Mouse (Mus musculus) adrenal gland, postnatal 14 days (tissue): ENCODE results near the gene Sertad2. TPM values are rescaled to one million over a fixed set of nuclear protein-coding genes. Genes with fewer than 3 reads are reported as not detected.
A peak's percentile ranks its signal among the peaks of the same experiment; 100 is the strongest.

Source experiments
- DNase-seq: peaks from one replicate; pipeline ENCODE4 v3.0.0; 2021; ENCODE audit warnings: mixed read lengths
- total RNA-seq: library from RNA; stranded (reverse); gene quantifications from 2 replicates; pipeline ENCODE4 v1.2.3, GENCODE M21; 2021

The Sertad2 gene
- total RNA-seq, 1 experiment from 2014 or later: 15.7 TPM

DNA sequence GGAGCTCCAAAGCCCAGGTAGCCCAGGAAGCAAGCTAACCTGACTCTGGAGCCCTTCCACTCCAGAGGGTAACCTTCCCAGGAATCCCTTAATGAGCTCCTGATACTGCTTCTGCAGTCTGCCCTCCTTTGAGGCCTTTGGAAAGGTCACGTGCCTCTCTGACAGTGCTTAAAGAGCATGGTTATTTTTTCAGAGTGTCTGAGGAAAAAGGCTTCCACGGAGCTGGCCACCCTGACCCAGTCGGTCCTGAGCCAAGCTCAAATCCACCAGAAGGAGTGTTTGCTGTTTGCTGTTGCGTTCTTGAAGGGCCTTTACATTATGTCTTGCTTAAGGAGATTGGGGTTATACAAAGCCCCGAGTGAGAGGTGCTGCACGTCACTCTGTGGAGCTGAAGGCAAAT, 101.8 kb downstream of the Sertad2 start:
- no peak for DNase-seq

DNA sequence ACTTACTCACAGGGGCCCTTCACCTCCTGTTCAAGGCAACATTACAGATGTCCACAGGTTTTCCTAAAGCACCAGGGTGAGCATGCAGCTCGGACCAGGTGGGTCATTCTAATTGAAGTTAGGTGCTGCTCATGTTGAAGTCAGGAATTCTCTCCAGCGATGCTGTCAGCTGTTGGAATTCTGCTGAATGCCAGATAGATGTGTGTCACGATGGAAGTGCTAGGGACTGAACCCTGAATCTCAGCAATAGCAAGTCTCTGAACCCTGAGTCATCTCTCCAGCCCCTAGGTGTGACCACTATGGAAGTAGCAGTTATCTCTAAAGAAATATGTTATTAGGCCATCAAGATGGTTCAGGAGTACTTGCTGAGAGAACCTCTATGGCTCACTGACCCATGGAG, 102.5 kb downstream of the Sertad2 start:
- no peak for DNase-seq

DNA sequence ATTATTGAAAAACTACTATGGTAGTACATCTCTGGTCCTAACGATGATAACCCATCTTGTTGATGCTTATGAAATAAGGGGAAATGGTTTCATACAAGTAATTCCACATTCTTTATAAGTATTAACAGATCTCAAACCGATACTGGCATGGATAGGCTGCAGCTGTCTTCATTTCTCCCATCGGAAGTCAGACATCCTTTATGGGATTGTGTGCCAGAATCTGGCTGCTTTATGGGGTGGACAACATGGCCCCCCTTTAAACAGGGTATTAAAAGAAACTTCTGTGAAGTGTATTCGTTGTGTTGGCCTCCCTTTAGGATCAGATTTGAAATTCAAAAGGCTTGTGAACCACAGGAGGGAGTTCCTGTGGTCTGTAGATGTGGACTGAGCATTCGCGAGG, 103.1 kb downstream of the Sertad2 start:
- no peak for DNase-seq

DNA sequence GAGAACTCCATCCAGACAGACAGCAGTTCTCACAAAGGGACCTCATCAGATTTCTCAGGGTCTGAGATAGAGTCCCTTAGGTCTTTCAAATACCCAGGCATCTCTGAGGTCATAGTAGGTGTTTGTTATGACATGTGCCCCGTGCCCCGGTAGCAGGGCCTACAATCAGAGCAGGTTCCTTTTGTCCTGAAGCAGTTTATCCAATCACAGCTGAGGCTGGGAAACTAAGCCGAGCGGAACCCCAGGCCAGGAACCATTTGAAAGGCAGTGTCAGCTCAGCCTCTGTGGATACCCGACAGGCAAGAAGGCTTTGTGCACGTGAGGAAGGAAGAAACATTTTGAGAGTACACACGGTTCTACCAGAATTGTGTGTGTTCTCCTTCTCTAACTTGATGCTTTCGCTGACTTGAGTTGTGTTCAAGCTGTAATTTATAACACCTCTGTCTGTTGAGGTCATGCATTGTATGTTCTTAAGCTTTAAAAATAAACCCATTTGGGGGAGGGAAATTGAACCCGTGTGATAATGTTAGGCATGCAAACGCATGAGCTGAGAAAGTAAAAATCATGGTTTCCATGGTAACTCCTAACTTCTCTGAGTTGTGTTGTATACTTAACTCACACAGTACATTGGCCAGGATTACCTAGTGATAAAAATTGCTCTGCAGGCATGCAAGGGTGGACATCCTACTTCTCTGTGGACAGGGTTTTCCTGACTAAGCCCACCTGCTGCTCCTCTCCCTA, 104.1 kb downstream of the Sertad2 start:
- DNase-seq: no peak

DNA sequence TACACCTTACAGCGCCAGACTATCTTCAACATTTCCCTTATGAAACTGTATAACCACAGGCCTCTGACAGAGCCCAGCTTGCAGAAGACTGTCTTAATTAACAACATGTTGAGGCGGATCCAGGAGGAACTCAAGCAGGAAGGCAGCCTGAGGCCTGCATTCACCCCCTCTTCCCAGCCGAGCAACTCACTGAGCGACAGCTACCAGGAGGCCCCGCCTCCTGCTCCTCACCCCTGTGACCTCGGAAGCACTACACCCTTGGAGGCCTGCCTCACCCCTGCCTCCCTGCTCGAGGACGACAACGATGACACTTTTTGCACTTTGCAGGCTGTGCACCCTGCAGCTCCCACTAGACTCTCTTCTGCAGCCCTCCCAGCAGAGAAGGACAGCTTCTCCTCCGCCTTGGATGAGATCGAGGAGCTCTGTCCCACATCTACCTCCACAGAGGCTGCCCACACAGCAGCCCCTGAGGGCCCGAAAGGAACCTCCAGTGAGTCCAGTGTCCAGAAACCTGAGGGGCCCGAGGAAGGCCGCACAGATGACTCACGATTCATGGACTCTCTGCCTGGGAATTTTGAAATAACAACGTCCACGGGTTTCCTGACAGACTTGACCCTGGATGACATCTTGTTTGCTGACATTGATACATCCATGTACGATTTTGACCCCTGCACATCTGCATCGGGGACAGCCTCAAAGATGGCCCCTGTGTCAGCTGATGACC, 105.0 kb downstream of the Sertad2 start:
- DNase-seq: peak; percentile 73

DNA sequence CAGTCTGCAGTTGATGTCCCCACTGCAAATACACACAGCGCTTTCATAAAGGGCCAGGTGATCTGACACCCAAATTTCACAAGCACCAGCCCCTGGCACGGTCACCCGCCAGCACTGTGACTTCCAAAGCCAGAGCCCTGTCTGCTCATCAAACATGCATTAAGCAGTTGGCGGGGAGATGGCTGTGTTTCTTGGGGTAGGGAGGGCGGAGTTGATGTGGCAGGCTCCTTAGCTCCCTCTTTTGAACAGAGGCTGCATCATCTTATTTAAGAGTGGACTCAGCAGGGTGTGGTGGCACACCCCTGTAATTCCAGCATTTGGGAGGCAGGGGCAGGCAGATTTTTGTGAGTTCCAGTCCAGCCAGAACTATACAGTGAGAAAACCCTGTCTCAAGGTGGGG, 106.4 kb downstream of the Sertad2 start:
- no peak for DNase-seq

DNA sequence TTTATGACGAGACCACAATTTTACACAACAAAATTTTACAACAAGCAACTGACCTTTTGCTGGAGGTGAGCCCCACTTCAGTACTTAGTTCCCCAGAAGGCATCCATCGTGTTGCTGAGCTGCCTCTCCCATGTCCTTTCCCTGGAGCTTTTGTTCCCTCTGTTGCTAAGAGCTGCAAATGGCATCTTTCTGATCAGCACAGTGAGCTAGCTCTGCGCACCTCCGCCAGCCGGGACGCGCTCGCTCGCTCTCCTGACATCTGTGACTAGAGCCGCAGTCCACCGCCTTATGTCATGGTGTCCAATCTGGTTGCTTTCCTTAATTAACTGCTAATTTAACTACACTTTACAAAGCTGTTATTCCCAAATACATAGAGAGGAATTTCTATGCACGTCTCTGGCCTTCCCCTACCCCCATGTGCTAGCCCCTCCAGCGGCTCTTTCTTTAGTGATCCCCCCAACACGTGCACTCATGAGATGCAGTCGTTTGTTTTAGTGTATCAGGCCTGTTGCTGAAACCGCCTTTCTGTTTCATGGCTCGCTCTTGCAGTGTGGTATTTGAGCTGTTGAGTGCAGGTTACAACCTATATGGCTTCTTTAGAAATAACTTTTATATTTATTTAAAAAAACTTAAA, 107.1 kb downstream of the Sertad2 start:
- DNase-seq: no peak

DNA sequence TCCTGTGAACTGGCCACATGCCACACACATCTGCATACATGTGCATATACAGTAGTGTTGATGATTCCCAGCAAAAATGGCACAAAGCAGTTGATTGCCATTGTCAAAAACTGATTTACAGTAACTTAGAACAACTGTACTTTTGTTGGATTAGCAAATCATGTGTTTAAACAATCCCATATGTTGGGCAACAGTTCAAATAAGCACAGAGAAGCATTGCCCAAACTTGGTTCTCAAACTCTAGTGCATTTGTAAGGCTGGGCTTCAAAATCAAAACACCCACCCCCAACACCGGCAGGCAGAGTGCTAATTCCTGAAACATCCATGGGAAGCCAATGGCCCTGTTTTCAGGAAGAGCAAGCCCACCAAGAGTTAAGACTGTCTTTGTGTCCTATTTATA, 108.1 kb downstream of the Sertad2 start:
- DNase-seq: no peak

DNA sequence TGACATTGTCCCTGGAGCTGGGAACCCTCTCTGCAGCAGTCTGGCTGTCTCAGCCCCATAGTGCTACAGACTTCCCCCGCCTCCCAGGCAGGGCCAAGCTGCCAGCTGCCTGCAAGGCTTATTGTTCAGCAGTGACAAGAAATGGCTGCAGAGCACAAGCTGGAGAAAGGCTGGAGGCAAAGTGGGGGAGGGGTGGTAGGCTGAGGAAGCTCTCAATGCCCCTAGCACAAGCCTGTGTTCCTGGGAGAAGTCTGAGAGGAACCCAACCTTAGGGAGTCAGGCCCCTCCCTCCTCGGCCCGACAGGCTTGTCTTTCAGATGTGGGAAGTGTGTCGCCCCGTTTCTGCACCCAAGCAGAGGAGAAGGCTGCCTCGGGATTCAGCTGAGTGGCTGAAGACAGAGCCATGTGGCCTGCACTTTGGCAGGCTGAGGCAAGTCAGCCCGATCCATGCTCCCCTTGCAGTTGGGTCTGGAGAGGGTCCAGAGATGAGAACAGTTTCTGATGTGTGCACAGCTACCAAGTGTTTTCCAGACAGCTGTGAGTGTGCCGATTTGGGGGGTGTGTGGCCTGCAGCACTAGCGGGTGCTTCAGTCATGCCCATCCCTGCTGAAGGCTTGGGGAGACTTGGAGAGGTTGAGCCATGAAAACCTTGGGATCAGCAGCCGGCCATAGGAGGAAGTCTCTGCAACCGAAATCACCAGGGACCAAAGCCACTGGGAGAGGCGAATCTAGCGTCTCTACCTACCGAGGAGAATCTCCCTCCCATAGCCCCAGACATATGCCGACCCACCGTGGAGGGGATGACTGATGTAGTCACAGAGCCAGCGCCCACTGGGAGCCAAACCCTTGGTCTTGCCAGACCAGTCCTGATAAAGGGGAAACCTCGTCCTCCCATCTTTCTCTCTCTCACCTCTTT, 113.0 kb downstream of the Sertad2 start:
- peak; percentile 59 for DNase-seq

DNA sequence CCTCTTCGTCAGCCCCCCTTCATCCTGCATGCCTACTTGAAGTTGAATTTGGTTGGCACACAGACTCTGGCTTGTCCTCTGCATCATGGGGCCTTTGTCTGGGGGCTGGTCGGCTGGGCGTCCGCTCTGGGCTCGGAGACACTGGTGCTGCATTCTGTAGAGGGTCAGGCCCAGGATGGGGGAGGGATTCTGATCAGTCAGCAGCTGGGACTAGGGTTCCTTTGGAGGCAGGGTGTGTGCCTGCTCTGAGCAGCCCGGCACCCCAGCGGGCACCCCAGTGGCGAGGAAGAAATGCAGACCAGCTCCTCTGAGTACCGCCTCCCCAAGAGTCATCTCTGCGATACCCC, 113.6 kb downstream of the Sertad2 start:
- no peak for DNase-seq

DNA sequence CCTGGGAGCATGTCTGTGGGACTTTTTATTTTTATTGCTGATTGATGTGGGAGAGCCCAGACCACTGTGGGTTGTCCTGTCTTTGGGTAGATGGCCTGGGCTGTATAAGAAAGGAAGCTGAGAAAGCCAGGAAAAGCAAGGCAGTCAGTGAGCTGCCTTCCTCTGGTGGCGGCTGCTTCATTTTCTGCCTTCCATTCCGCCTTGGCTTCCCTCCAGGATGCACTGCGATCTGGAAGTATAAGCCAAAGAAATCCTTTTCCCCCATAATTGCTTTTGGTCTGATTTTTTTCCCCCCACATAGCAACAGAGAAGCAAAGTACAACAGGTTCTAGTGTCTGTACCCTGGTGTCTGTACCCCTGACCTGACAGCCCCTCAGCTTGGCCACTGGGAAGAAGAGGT, 116.0 kb downstream of the Sertad2 start:
- no peak for DNase-seq

DNA sequence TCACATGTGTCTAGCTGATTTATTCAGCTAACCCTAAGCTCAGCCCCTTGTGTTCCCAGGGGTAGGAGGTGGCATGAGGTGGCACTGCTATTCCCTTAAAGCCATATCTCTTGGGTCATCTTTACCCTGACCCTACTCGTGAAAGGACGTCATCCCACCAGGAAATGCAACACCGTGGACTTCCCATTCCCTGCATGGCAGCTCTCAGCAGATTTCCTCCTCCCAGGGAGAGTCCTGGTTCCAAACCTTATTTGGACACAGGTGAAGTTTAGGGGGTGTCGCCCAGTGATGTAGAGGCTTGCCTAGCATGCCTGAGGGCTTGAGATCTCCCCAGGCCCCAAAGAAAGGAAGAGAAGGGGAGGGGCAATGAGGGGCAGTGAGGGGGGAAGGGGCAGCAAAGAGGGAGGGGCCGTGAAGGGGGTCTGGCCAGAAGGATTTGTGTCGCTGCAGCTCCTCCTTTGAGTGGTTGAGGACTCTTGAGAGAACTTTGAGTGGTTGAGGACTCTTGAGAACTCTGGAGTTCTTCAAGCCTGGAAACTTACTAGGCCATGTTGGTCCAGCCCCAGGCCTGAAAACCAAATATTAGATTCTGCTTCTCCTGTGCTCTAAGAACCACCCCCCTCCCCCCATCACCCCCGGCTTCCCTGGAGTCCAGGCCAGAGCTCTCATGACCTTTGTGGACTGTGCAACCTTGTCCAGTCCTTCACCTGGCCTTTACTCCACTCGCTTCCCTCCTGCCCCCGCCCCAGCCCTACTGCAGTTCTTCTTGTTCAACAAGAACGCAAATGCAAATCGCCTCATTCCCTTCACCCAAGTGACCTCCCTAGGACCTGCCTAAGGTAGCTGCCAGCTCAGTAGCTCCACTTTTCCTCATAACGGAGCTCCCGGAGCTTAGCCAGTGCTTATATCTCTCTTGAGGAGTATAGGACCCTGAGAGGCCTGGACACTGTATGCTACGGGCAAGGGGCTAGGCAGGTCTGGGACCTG, 117.4 kb downstream of the Sertad2 start:
- no peak for DNase-seq

DNA sequence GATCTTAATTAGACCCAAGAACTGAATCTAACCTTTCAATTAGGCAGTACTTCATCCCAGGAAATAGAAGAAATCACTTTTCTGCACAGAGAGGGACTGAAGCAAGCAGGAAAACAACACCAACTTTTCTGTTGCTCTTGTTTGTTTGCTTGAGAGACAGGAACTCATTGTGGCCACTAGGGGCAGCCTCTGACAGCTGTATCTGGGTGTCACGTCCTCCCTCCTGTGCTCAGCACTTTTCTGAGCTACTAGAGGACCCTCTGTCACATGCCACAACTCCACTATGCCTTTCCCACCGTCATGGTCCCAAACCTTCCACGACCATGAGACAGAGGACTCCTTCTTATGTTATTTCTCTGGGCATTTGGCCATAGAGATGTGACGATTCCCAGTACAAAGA, 118.6 kb downstream of the Sertad2 start:
- peak; percentile 57 for DNase-seq

DNA sequence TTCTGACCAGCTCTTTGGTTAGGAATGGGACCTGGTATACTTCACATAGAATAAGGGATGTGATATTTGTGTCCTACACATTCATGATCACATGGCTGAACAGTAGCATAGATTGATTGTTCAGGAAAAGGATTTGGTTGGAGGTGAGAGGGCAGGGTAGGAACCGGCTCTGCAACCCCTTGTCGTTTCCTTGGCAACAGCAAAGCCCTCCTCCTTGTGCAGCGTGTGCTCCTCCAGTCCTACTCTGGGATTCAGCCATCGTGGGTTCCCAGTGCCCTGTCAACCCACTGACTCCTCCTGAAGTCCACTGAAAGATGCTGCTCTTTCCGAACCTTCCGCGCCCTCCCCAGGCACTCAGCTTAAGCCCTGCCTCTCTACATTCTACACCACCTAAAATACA, 119.8 kb downstream of the Sertad2 start:
- DNase-seq: no peak

DNA sequence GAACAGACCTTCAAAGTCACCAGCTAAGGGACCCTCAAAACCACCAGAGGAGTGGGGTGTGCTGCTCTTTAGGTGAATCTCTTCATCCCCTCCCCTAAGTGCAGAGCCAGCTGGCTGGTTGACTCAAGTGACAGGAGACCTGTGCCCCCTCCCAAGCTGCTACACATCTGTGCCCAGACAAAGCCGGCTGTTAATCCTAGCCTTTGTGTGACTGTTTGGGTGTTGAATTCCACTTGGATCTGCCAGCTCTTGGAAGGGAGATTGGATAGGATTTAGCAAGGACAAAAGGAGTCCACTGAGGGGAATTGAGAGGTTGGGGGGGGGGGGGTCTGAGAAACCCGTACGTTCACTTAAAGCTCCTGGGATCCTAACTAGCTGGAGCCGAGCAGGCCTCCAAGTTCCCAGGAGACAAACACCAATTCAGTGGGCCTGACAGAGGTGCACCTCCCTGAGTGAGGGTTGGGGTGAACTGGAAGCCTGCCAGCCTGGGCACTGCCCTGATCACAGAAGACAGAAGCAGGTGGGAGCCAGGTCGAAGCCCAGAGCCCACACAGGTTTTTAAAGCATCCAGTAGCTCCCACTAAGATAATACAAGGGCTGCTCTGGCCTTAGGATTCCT, 120.6 kb downstream of the Sertad2 start:
- no peak for DNase-seq

DNA sequence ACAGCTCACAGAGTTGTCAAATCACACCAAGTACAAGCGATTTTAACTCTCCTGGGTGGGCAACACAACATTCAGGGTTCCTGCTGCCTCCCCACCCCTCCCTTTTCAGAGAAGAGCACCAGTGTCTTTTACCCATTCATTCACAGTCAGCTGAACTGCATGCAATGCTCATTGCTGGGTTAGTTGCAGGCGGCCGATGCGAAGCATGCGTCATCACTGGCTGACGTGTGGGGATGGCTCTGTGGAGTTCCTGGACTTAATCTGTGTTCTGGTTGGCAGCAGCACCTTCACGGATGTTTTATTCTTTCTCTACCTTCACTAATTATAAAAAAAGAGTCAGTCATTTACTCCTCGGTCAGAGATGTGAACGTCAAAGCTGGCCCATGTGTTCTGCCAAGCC, 121.8 kb downstream of the Sertad2 start:
- DNase-seq: no peak

DNA sequence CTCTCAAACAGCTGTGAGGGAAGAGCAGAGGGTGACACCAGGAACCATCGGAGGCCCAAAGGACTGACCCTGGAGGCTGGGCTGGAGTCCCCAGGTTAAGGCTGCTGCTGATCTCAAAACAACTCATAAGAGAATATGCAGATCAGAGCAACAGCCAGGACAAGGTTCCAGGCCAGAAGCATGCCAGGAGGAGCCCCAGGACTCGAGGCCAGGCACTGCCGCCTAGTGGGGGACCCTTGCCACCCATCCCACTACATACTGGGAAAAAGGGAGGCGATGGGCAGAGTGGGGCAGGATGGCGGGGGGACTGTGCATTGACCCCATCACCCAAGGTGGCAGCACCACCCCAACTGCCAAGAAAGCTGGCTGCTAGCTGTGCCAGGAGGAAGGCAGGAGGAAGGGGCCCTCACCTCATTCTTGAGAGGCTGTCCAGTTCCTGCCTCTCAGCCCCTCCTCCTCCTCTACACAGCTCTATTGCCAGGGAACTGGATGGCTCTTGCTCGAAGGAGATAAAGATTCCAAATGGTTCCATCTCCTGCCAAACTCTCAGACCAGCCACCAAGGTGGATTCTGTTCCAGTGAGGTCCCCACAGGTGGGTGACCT, 128.8 kb downstream of the Sertad2 start:
- DNase-seq: no peak

DNA sequence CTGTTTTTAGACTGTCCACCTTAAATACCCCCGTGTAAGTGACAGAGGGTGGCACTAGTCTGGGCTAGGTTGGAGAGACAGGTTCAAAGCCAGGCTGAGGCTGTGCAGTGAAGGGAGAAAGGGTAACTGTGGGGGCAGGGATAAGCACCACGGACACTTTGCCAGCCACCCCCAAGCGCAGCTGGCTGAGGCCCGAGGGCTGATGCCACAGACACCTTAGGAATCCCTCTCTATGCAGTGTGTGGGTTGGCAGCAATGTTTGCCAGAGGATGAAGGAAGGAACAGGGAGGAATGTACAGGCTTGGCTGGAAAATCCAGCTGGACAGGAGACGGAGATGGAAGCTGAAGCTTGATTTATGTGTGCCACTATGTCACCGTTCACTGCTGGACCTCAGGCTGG, 129.5 kb downstream of the Sertad2 start:
- DNase-seq: no peak

DNA sequence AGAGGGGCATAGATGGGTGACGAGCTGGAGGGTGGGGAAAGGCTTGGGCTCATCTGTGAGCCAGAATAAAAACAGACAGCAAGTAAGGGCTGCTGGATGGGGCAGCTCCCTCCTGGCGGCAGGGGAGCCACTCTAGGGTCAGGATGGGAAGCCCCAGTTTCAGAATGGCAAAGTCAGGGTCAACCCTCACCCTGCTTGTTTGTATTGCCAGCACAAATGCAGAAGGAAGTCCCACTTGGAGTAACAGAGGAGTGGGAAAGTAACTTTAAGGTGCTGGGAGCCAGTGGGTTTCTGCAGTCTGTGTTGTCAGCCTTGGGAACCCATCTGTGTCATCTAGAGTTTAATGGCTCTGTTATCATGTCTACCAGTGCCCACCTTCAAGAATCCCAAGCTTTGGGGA, 136.3 kb downstream of the Sertad2 start:
- DNase-seq: no peak

DNA sequence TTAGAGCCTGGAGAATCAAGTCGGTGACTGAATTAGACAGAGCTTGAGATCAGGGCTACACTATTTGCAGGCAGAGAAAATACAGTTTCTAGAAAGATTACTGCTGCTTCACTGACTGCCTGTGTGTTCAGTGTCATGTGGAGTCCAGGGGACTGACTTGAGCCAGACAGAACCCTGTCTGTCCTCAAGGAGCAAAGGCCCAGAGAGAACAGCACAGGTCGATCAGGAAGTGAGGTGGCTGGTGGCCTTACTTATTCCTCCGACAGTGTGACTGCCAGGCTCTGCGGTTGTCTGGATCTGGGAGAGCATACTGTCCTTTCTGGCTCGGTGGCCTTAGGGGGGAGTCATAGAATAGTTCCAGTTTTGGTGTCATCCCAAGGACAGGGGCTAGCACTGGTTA, 137.7 kb downstream of the Sertad2 start:
- DNase-seq: no peak
